Mouse (Mus musculus) right cerebral cortex, postnatal 4 days (tissue): ENCODE measurements at regions not wholly inside any gene's neighbourhood (a gene's known extent, or its start where the extent isn't known, plus 50 kb on each side); places are given as distances from the start of the nearest gene placed in this dataset.
A peak's percentile ranks its signal among the peaks of the same experiment; 100 is the strongest.

Experiments used
- DNase-seq: peaks from one replicate; pipeline ENCODE4 v3.0.0-alpha.2; 2022

GRCm38 (mm10) chr16:39650616-39651015, 333.5 kb upstream of the Lsamp start:
- no peak for DNase-seq

GRCm38 (mm10) chr16:39667905-39668304, 316.3 kb upstream of the Lsamp start:
- no peak for DNase-seq

GRCm38 (mm10) chr16:39672096-39672985, 311.8 kb upstream of the Lsamp start:
- no peak for DNase-seq

GRCm38 (mm10) chr16:39675775-39676174, 308.4 kb upstream of the Lsamp start:
- DNase-seq, result no peak

- no peak for DNase-seq
These were observed 305.9 kb upstream of the Lsamp start for GRCm38 (mm10) chr16:39678285-39678684.

- peak; percentile 6 for DNase-seq
These were observed 291.1 kb upstream of the Lsamp start for GRCm38 (mm10) chr16:39693061-39693460.

- no peak for DNase-seq
These were observed 288.3 kb upstream of the Lsamp start for GRCm38 (mm10) chr16:39695855-39696254.

GRCm38 (mm10) chr16:39699201-39699600, 285.0 kb upstream of the Lsamp start:
- no peak for DNase-seq

- no peak for DNase-seq
These were observed 278.0 kb upstream of the Lsamp start for GRCm38 (mm10) chr16:39706131-39706530.

- no peak for DNase-seq
These were observed 274.6 kb upstream of the Lsamp start for GRCm38 (mm10) chr16:39709387-39710039.

GRCm38 (mm10) chr16:39727586-39727985, 256.6 kb upstream of the Lsamp start:
- DNase-seq, result no peak

GRCm38 (mm10) chr16:39746041-39746736, 238.0 kb upstream of the Lsamp start:
- no peak for DNase-seq

GRCm38 (mm10) chr16:39751748-39752147, 232.4 kb upstream of the Lsamp start:
- DNase-seq, result no peak

- DNase-seq, result no peak
These were observed 183.1 kb upstream of the Lsamp start for GRCm38 (mm10) chr16:39801063-39801462.

GRCm38 (mm10) chr16:39820131-39820530, 164.0 kb upstream of the Lsamp start:
- no peak for DNase-seq

- DNase-seq, result no peak
These were observed 149.9 kb upstream of the Lsamp start for GRCm38 (mm10) chr16:39834241-39834640.

GRCm38 (mm10) chr16:39881525-39881924, 102.6 kb upstream of the Lsamp start:
- DNase-seq, result no peak

GRCm38 (mm10) chr16:39887944-39888343, 96.2 kb upstream of the Lsamp start:
- no peak for DNase-seq
